Mouse (Mus musculus) embryonic facial prominence, embryonic 11.5 days (tissue): ENCODE data around the gene Rgs21. TPM values are rescaled to one million over a fixed set of nuclear protein-coding genes. Genes with fewer than 3 reads are reported as not detected.

Experiments
- ATAC-seq: fragments of 200-750 bp; cut with Nextera tagmentation; replicated peaks from 2 replicates; pipeline ENCODE4 v1.8.0; 2017; ENCODE audit warnings: low read depth; ENCODE audit not compliant: insufficient number of reproducible peaks, low FRiP score, low TSS enrichment
- DNase-seq: peaks from one replicate; pipeline ENCODE4 v3.0.0-alpha.2; 2015; ENCODE audit warnings: low spot score
- H3K27ac ChIP-seq: fragments of 300-500 bp; sonication (generic); replicated peaks from 2 replicates; pipeline ENCODE4 v1.5.1; 2014; ENCODE audit warnings: mild to moderate bottlenecking, low read depth, low read length, control low read depth
- H3K27me3 ChIP-seq: fragments of 300-500 bp; sonication (generic); 2 replicates; pipeline ENCODE4 v1.6.1; 2014; ENCODE audit warnings: mild to moderate bottlenecking, low read length, moderate library complexity, mixed read lengths; ENCODE audit not compliant: control insufficient read depth, insufficient read depth
- H3K36me3 ChIP-seq: fragments of 300-500 bp; sonication (generic); replicated peaks from 2 replicates; pipeline ENCODE4 v1.6.1; 2014; ENCODE audit warnings: low read depth, mild to moderate bottlenecking, low read length, moderate library complexity, mixed read lengths; ENCODE audit not compliant: control insufficient read depth, insufficient read depth
- H3K4me1 ChIP-seq: fragments of 300-500 bp; sonication (generic); 2 replicates; pipeline ENCODE4 v1.6.1; 2014; ENCODE audit warnings: low read length, mixed read lengths; ENCODE audit not compliant: control insufficient read depth, insufficient read depth
- H3K4me2 ChIP-seq: fragments of 300-500 bp; sonication (generic); 2 replicates; pipeline ENCODE4 v1.6.1; 2014; ENCODE audit warnings: low read depth, mild to moderate bottlenecking, control low read depth, low read length, moderate library complexity
- H3K4me3 ChIP-seq: fragments of 300-500 bp; sonication (generic); 2 replicates; pipeline ENCODE4 v1.5.1; 2014; ENCODE audit warnings: low read depth, low read length, control low read depth
- H3K9ac ChIP-seq: fragments of 300-500 bp; sonication (generic); replicated peaks from 2 replicates; pipeline ENCODE4 v1.6.1; 2014; ENCODE audit warnings: mild to moderate bottlenecking, control low read depth, low read length
- H3K9me3 ChIP-seq: fragments of 300-500 bp; sonication (generic); replicated peaks from 2 replicates; pipeline ENCODE4 v1.6.1; 2016; ENCODE audit warnings: mild to moderate bottlenecking, low read length, inconsistent platforms, mixed read lengths; ENCODE audit not compliant: control insufficient read depth
- WGBS: fragments of 180-500 bp; shearing (Covaris S2); extraction: QIAGEN DNeasy Blood & Tissue Kit; methylation state at CpG from one replicate; pipeline ENCODE4 v1.1.7; 2014; 5-methylcytosine and 5-hydroxymethylcytosine counted together
- polyA plus RNA-seq: library from polyadenylated mRNA; unstranded; fragments of >200 nt; fragmentation: Nextera tagmentation; extraction: Ambion mirVana; gene quantifications from 2 replicates; pipeline ENCODE4 v1.2.1, GENCODE M21; 2014

Gene Rgs21
- polyA plus RNA-seq, 1 experiment from 2014 or later = not detected

GRCm38 (mm10) chr1:144531746-144532145 lies 35.7 kb downstream of the Rgs21 start:
- no peak for ATAC-seq
- Histone ChIP-seq H3K4me2 (no peak overlapping the region), H3K4me3 (no peak overlapping the region), H3K9ac (no peak overlapping the region), H3K27ac (no peak overlapping the region), H3K36me3 (no peaks in the 10 kb centered on the region), H3K9me3 (no peaks in the 10 kb centered on the region), H3K4me1 (no peaks in the 10 kb centered on the region), H3K27me3 (no peaks in the 10 kb centered on the region)
- 90% methylated on average over 1 of the region's 1 CpGs for WGBS
- no peak for DNase-seq

GRCm38 (mm10) chr1:144517878-144518426 lies 49.5 kb downstream of the Rgs21 start:
- ATAC-seq (no peak), DNase-seq (no peak)
- no peaks in the 10 kb centered on the region for H3K36me3 ChIP-seq
- H3K27ac ChIP-seq = no peak overlapping the region
- 83% methylated on average over 5 of the region's 5 CpGs for WGBS
- H3K27me3 ChIP-seq = no peaks in the 10 kb centered on the region
- H3K4me1 ChIP-seq = no peaks in the 10 kb centered on the region
- no peak overlapping the region for H3K9ac ChIP-seq
- no peak overlapping the region for H3K4me3 ChIP-seq
- no peak overlapping the region for H3K4me2 ChIP-seq
- no peaks in the 10 kb centered on the region for H3K9me3 ChIP-seq

GRCm38 (mm10) chr1:144502241-144502640 lies 65.2 kb downstream of the Rgs21 start:
- no peaks in the 10 kb centered on the region for H3K36me3 ChIP-seq
- no peaks in the 10 kb centered on the region for H3K9me3 ChIP-seq
- H3K4me3 ChIP-seq = no peak overlapping the region
- ATAC-seq (no peak), DNase-seq (no peak)
- H3K4me2 ChIP-seq = no peak overlapping the region
- no peaks in the 10 kb centered on the region for H3K27me3 ChIP-seq
- no peak overlapping the region for H3K9ac ChIP-seq
- no peak overlapping the region for H3K27ac ChIP-seq
- WGBS = 72% methylated on average over 1 of the region's 1 CpGs
- H3K4me1 ChIP-seq = no peaks in the 10 kb centered on the region

- Histone ChIP-seq H3K4me2 (no peak overlapping the region), H3K27ac (no peak overlapping the region), H3K27me3 (no peaks in the 10 kb centered on the region), H3K9ac (no peak overlapping the region), H3K4me1 (no peaks in the 10 kb centered on the region), H3K36me3 (no peaks in the 10 kb centered on the region), H3K9me3 (no peaks in the 10 kb centered on the region), H3K4me3 (no peak overlapping the region)
- ATAC-seq = no peak
- no peak for DNase-seq
- WGBS = 81% methylated on average over 4 of the region's 4 CpGs
Observed at GRCm38 (mm10) chr1:144500423-144500822, 67.0 kb downstream of the Rgs21 start.

- Histone ChIP-seq H3K9me3 (no peaks in the 10 kb centered on the region), H3K36me3 (no peaks in the 10 kb centered on the region), H3K27me3 (no peaks in the 10 kb centered on the region), H3K4me1 (no peaks in the 10 kb centered on the region), H3K4me2 (no peak overlapping the region), H3K27ac (no peak overlapping the region), H3K4me3 (no peak overlapping the region), H3K9ac (no peak overlapping the region)
- ATAC-seq (no peak), DNase-seq (no peak)
- WGBS = 77% methylated on average over 1 of the region's 1 CpGs
Observed at GRCm38 (mm10) chr1:144499719-144500118, 67.7 kb downstream of the Rgs21 start.

- no peaks in the 10 kb centered on the region for H3K4me1 ChIP-seq
- H3K4me2 ChIP-seq = no peak overlapping the region
- ATAC-seq (no peak), DNase-seq (no peak)
- H3K9me3 ChIP-seq = no peaks in the 10 kb centered on the region
- H3K27me3 ChIP-seq = no peaks in the 10 kb centered on the region
- H3K9ac ChIP-seq = no peak overlapping the region
- H3K4me3 ChIP-seq = no peak overlapping the region
- no peak overlapping the region for H3K27ac ChIP-seq
- no peaks in the 10 kb centered on the region for H3K36me3 ChIP-seq
Observed at GRCm38 (mm10) chr1:144498725-144499124, 68.7 kb downstream of the Rgs21 start.

- DNase-seq (no peak), ATAC-seq (no peak)
- H3K36me3 ChIP-seq = no peaks in the 10 kb centered on the region
- no peaks in the 10 kb centered on the region for H3K27me3 ChIP-seq
- H3K4me2 ChIP-seq = no peak overlapping the region
- no peaks in the 10 kb centered on the region for H3K4me1 ChIP-seq
- H3K9me3 ChIP-seq = no peaks in the 10 kb centered on the region
- H3K4me3 ChIP-seq = no peak overlapping the region
- no peak overlapping the region for H3K9ac ChIP-seq
- 54% methylated on average over 3 of the region's 3 CpGs for WGBS
- H3K27ac ChIP-seq = no peak overlapping the region
Observed at GRCm38 (mm10) chr1:144498051-144498450, 69.4 kb downstream of the Rgs21 start.

GRCm38 (mm10) chr1:144493336-144493735 lies 74.1 kb downstream of the Rgs21 start:
- no peaks in the 10 kb centered on the region for H3K9me3 ChIP-seq
- no peak overlapping the region for H3K4me2 ChIP-seq
- H3K4me3 ChIP-seq = no peak overlapping the region
- no peak overlapping the region for H3K27ac ChIP-seq
- WGBS = 88% methylated on average over 1 of the region's 1 CpGs
- ATAC-seq = no peak
- no peaks in the 10 kb centered on the region for H3K27me3 ChIP-seq
- H3K4me1 ChIP-seq = no peaks in the 10 kb centered on the region
- DNase-seq = no peak
- no peaks in the 10 kb centered on the region for H3K36me3 ChIP-seq
- no peak overlapping the region for H3K9ac ChIP-seq
